Mouse (Mus musculus) activated CD4-positive, CD25-positive, alpha-beta regulatory T cell, adult 4 months (primary cell): ENCODE measurements around the gene Dnajc22. TPM values are rescaled to one million over a fixed set of nuclear protein-coding genes. Genes with fewer than 3 reads are reported as not detected.

Source experiments
- ATAC-seq: one replicate; pipeline ENCODE4 v1.8.0; 2017
- polyA plus RNA-seq, 2 experiments: library from polyadenylated mRNA; unstranded; fragments of 100-300 nt; shearing (Covaris generic); gene quantifications; one replicate each; pipeline ENCODE4 v1.2.1; 2017

Dnajc22 gene
- polyA plus RNA-seq, 2 experiments from 2014 or later = not detected

GRCm38 (mm10) chr15:99116539-99116938 lies 23.6 kb downstream of the Dnajc22 start:
- ATAC-seq = no peak

- ATAC-seq = no peak
Measured at GRCm38 (mm10) chr15:99120814-99121213, 27.8 kb downstream of the Dnajc22 start.

GRCm38 (mm10) chr15:99122642-99123041 lies 29.7 kb downstream of the Dnajc22 start:
- no peak for ATAC-seq

GRCm38 (mm10) chr15:99125711-99126080 lies 32.7 kb downstream of the Dnajc22 start, which contains the start of gene Spats2:
TSS of gene Spats2 (plus strand) at chr15:99125916.
- ATAC-seq = no peak

GRCm38 (mm10) chr15:99126081-99126815 lies 33.3 kb downstream of the Dnajc22 start:
- ATAC-seq = no peak

GRCm38 (mm10) chr15:99126816-99127365 lies 33.9 kb downstream of the Dnajc22 start:
- no peak for ATAC-seq

- no peak for ATAC-seq
Measured at GRCm38 (mm10) chr15:99127851-99128522, 35.0 kb downstream of the Dnajc22 start.

- ATAC-seq = no peak
Measured at GRCm38 (mm10) chr15:99129441-99129840, 36.5 kb downstream of the Dnajc22 start.

- ATAC-seq = no peak
Measured at GRCm38 (mm10) chr15:99129956-99130910, 37.3 kb downstream of the Dnajc22 start.

- ATAC-seq = no peak
Measured at GRCm38 (mm10) chr15:99138389-99138788, 45.4 kb downstream of the Dnajc22 start.

- no peak for ATAC-seq
Measured at GRCm38 (mm10) chr15:99139669-99140068, 46.7 kb downstream of the Dnajc22 start.

- no peak for ATAC-seq
Measured at GRCm38 (mm10) chr15:99150516-99150915, 57.5 kb downstream of the Dnajc22 start.

GRCm38 (mm10) chr15:99151324-99151723 lies 58.4 kb downstream of the Dnajc22 start:
- ATAC-seq = no peak

- ATAC-seq = no peak
Measured at GRCm38 (mm10) chr15:99153466-99153865, 60.5 kb downstream of the Dnajc22 start.

Other genes with a start within 250 kb of the Dnajc22 start
- gene Kmt2d, start 222.0 kb upstream of the Dnajc22 start, polyA plus RNA-seq = 10 to 100 TPM; 21.7 to 29.2 TPM
- 1 to 10 TPM; 8.7 to 8.8 TPM for gene Rhebl1, start 198.6 kb upstream of the Dnajc22 start, polyA plus RNA-seq
- under 1 TPM; 0.11 to 0.15 TPM for gene Dhh, start 194.6 kb upstream of the Dnajc22 start, polyA plus RNA-seq
- 10 to 100 TPM; 24.2 to 42.0 TPM for gene Lmbr1l, start 174.9 kb upstream of the Dnajc22 start, polyA plus RNA-seq
- 100 to 1,000 TPM; 510 to 711 TPM for gene Tuba1b, start 158.6 kb upstream of the Dnajc22 start, polyA plus RNA-seq
- not detected for gene Gm49450, start 139.6 kb upstream of the Dnajc22 start, polyA plus RNA-seq
- gene Tuba1a, start 139.5 kb upstream of the Dnajc22 start, polyA plus RNA-seq = 100 to 1,000 TPM; 243 to 273 TPM
- gene Tuba1c, start 63.3 kb upstream of the Dnajc22 start, polyA plus RNA-seq = 100 to 1,000 TPM in 1 of 2 experiments, 10 to 100 TPM in 1; 98.3 to 120 TPM
- gene Prph, start 38.0 kb upstream of the Dnajc22 start, polyA plus RNA-seq = not detected
- gene Troap, start 18.6 kb upstream of the Dnajc22 start, polyA plus RNA-seq = 1 to 10 TPM; 3.6 to 4.4 TPM
- gene C1ql4, start 5.4 kb upstream of the Dnajc22 start, polyA plus RNA-seq = not detected
- not detected for gene Spats2, start 32.7 kb downstream of the Dnajc22 start, polyA plus RNA-seq
- not detected for gene Kcnh3, start 131.7 kb downstream of the Dnajc22 start, polyA plus RNA-seq
- gene Mcrs1, start 158.8 kb downstream of the Dnajc22 start, polyA plus RNA-seq = 10 to 100 TPM; 54.8 to 55.6 TPM
- 1 to 10 TPM; 3.9 to 7.4 TPM for gene Prpf40b, start 201.9 kb downstream of the Dnajc22 start, polyA plus RNA-seq
- under 1 TPM; 0.24 to 0.30 TPM for gene Fam186b, start 202.7 kb downstream of the Dnajc22 start, polyA plus RNA-seq